Mouse (Mus musculus) stomach, postnatal 0 days (tissue): ENCODE results near the gene Drc1.

Experiments used
- CTCF ChIP-seq: IDR thresholded peaks from 2 replicates; pipeline ENCODE4 v1.5.1; 2016; ENCODE audit warnings: antibody characterized with exemption, low read depth, mild to moderate bottlenecking, moderate library complexity
- EP300 ChIP-seq: optimal IDR thresholded peaks from 2 replicates; pipeline ENCODE3; 2016; ENCODE audit warnings: antibody characterized with exemption

DNA sequence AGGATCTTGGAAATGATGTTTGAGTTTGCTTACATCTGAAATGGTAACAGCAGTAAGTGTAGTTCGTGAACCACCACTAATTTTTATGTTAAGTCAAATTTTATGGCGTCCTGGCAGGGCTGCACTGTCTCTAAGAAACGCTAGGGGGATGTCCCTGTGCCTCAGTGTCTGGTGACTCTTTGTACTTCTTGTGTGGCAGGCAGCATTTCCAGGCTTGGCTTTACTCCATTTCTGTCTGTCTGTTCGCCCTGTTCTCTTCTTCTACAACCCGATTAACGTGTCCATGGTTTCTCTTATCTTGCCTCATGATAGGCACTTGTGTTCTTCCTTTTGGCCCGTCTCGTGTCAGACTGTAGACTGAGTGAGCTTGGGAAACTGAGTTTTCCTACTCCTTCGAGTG, 37.4 kb upstream of the Drc1 start:
- TF ChIP-seq CTCF (peak; percentile 59), EP300 (no peak)
